Mouse (Mus musculus) liver, embryonic 11.5 days (tissue): ENCODE measurements around the gene Foxl1. TPM values are rescaled to one million over a fixed set of nuclear protein-coding genes. Genes with fewer than 3 reads are reported as not detected.
"Not testable (repeated sequence)": the region's sequence is repeated elsewhere in the genome, so short reads cannot be mapped to it uniquely, and the experiment has no call there.

Source experiments
- ATAC-seq: fragments of 200-750 bp; cut with Nextera tagmentation; replicated peaks from 2 replicates; pipeline ENCODE4 v1.8.0; 2017; ENCODE audit warnings: moderate number of reproducible peaks, mild to moderate bottlenecking, moderate TSS enrichment, moderate library complexity; ENCODE audit not compliant: low FRiP score
- DNase-seq: peaks from one replicate; pipeline ENCODE4 v3.0.0-alpha.2; 2017; ENCODE audit warnings: low spot score
- H3K27ac ChIP-seq: fragments of 300-500 bp; sonication (generic); 2 replicates; pipeline ENCODE4 v1.5.1; 2014; ENCODE audit warnings: mild to moderate bottlenecking, low read depth, low read length, control low read depth
- H3K27me3 ChIP-seq: fragments of 300-500 bp; sonication (generic); replicated peaks from 2 replicates; pipeline ENCODE4 v1.6.1; 2014; ENCODE audit warnings: low read length, mixed read lengths; ENCODE audit not compliant: control insufficient read depth, insufficient read depth
- H3K36me3 ChIP-seq: fragments of 300-500 bp; sonication (generic); 2 replicates; pipeline ENCODE4 v1.6.1; 2014; ENCODE audit warnings: mild to moderate bottlenecking, low read length, moderate library complexity, mixed read lengths; ENCODE audit not compliant: control insufficient read depth, insufficient read depth
- H3K4me1 ChIP-seq: fragments of 300-500 bp; sonication (generic); replicated peaks from 2 replicates; pipeline ENCODE4 v1.6.1; 2014; ENCODE audit warnings: low read length, mixed read lengths; ENCODE audit not compliant: control insufficient read depth, insufficient read depth
- H3K4me2 ChIP-seq: fragments of 300-500 bp; sonication (generic); 2 replicates; pipeline ENCODE4 v1.6.1; 2014; ENCODE audit warnings: mild to moderate bottlenecking, control low read depth, moderate library complexity
- H3K4me3 ChIP-seq: fragments of 300-500 bp; sonication (generic); 2 replicates; pipeline ENCODE4 v1.5.1; 2014; ENCODE audit warnings: low read depth, low read length, control low read depth
- H3K9ac ChIP-seq: fragments of 300-500 bp; sonication (generic); 2 replicates; pipeline ENCODE4 v1.6.1; 2014; ENCODE audit warnings: low read depth, low read length, control low read depth
- H3K9me3 ChIP-seq: fragments of 300-500 bp; sonication (generic); 2 replicates; pipeline ENCODE4 v1.6.1; 2016; ENCODE audit warnings: low read length, inconsistent platforms, mixed read lengths; ENCODE audit not compliant: control insufficient read depth
- WGBS: fragments of 180-500 bp; shearing (Covaris S2); extraction: QIAGEN DNeasy Blood & Tissue Kit; methylation state at CpG from one replicate; pipeline ENCODE4 v1.1.7; 2014; 5-methylcytosine and 5-hydroxymethylcytosine counted together
- polyA plus RNA-seq: library from polyadenylated mRNA; unstranded; fragments of >200 nt; fragmentation: Nextera tagmentation; extraction: Ambion mirVana; gene quantifications from 2 replicates; pipeline ENCODE4 v1.2.1, GENCODE M21; 2014

The Foxl1 gene
- polyA plus RNA-seq, 1 experiment from 2014 or later = 0.73 TPM

DNA sequence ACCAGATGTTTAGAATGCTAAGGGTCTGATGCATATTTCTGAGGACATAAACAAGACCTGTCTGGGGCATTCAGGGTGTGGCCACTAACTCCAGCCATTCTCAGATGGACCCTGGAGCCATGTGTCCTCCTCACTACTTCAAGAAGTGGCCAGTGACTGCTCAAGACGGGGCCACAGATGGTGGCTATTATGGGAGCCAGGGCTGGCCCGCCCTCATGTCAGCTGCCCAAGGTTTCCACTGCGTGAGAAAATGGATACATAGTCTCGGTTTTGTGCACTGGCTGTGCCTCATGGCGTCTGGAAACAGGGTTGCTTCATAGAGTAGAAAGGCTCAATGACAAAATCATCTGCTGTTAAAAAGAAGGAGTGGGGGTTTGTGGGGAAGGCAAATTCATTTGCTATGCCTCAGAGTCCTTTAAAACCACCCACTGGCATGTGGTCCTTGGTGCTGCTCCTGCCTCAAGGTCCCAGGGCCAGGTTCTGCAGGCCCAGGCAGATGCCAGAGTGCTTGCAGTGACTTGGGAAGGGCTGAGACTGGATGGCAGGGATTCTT is 5.3 kb downstream of the Foxl1 start:
- peaks cover 4% of the 10 kb centered on the region; the same call in 1 of the 2 replicates for H3K4me1 ChIP-seq
- DNase-seq (no peak), ATAC-seq (no peak)
- H3K4me3 ChIP-seq = no peak overlapping the region
- peaks cover 47% of the 10 kb centered on the region for H3K27me3 ChIP-seq
- no peak overlapping the region for H3K27ac ChIP-seq
- H3K9me3 ChIP-seq = peaks cover 10% of the 10 kb centered on the region; the same call in 1 of the 2 replicates
- H3K36me3 ChIP-seq = no peaks in the 10 kb centered on the region
- whole genome bisulfite sequencing = 72% methylated on average over 5 of the region's 5 CpGs
- no peak overlapping the region for H3K9ac ChIP-seq
- no peak overlapping the region for H3K4me2 ChIP-seq

DNA sequence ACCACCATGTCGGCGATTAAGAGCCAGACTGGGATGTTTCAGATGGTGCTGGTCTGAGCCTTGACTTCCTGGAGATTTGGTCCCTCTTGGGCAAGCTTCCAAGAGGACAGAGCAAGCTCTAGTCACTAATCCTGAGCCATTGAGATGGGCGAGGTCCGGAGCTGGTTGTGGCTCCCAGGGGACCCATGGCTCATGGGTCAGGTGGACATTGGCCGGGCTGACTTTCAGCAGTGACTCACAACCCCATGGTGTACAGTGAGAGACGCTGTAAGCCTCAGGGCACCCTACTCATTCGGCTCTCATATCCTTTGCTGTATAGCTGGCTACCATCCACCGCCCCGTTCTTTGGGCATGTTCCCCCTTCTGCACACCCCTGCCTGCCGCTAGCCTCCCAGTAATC is 6.4 kb downstream of the Foxl1 start:
- Histone ChIP-seq H3K4me2 (no peak overlapping the region), H3K4me1 (no peaks in the 10 kb centered on the region), H3K27me3 (peaks cover 36% of the 10 kb centered on the region), H3K9ac (no peak overlapping the region), H3K9me3 (peaks cover 13% of the 10 kb centered on the region; the same call in 1 of the 2 replicates), H3K27ac (no peak overlapping the region), H3K36me3 (no peaks in the 10 kb centered on the region), H3K4me3 (no peak overlapping the region)
- DNase-seq = no peak
- ATAC-seq = no peak
- WGBS = 82% methylated on average over 10 of the region's 10 CpGs

- H3K9me3 ChIP-seq = peaks cover 13% of the 10 kb centered on the region; the same call in 1 of the 2 replicates
- no peak overlapping the region for H3K4me2 ChIP-seq
- ATAC-seq = no peak
- H3K36me3 ChIP-seq = no peaks in the 10 kb centered on the region
- no peak overlapping the region for H3K4me3 ChIP-seq
- no peaks in the 10 kb centered on the region for H3K4me1 ChIP-seq
- peaks cover 32% of the 10 kb centered on the region for H3K27me3 ChIP-seq
- WGBS = 77% methylated on average over 11 of the region's 11 CpGs
- H3K27ac ChIP-seq = no peak overlapping the region
- H3K9ac ChIP-seq = no peak overlapping the region
- no peak for DNase-seq
Measured at GRCm38 (mm10) chr8:121134512-121134911, 6.8 kb downstream of the Foxl1 start.

GRCm38 (mm10) chr8:121136856-121137255 is 9.1 kb downstream of the Foxl1 start:
- 85% methylated on average over 6 of the region's 6 CpGs for whole genome bisulfite sequencing
- Histone ChIP-seq H3K36me3 (no peaks in the 10 kb centered on the region), H3K27me3 (peaks cover 13% of the 10 kb centered on the region), H3K4me2 (no peak overlapping the region), H3K9me3 (peaks cover 13% of the 10 kb centered on the region; the same call in 1 of the 2 replicates), H3K27ac (no peak overlapping the region), H3K9ac (no peak overlapping the region), H3K4me1 (no peaks in the 10 kb centered on the region), H3K4me3 (no peak overlapping the region)
- ATAC-seq (no peak), DNase-seq (no peak)

- H3K36me3 ChIP-seq, H3K4me2 ChIP-seq, H3K4me3 ChIP-seq, ATAC-seq, H3K9me3 ChIP-seq, H3K4me1 ChIP-seq, DNase-seq, H3K27me3 ChIP-seq, H3K27ac ChIP-seq, H3K9ac ChIP-seq: not testable (repeated sequence)
- WGBS = 55% methylated on average over 4 of the region's 6 CpGs
Measured at GRCm38 (mm10) chr8:121145457-121146134, 17.9 kb downstream of the Foxl1 start.

- 22% methylated on average over 8 of the region's 8 CpGs for WGBS
- no peak overlapping the region for H3K9ac ChIP-seq
Measured at GRCm38 (mm10) chr8:121148573-121149083, 20.9 kb downstream of the Foxl1 start.

DNA sequence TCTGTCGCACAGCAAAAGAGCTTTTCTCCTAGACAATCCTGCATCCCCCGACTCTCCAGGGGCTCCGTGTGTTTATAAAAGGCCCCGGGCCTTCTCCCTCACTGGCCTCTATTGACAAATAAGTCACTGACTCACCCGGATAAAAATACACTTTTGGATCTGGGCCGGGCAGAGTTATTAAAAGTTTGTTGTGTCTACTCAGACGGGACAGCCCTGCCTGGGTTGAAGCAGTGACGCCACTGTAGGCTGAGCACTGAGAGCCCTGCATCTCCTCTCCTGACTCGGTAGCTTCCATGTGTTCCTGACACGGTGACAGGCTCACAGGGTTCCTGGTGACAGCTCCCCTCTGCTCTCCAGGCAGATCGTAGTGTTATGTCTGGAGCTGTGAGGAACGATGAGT is 24.7 kb downstream of the Foxl1 start:
- peaks cover 8% of the 10 kb centered on the region for H3K27me3 ChIP-seq
- WGBS = 70% methylated on average over 12 of the region's 12 CpGs
- no peaks in the 10 kb centered on the region for H3K9me3 ChIP-seq
- ATAC-seq (no peak), DNase-seq (no peak)
- no peak overlapping the region for H3K4me3 ChIP-seq
- H3K36me3 ChIP-seq = no peaks in the 10 kb centered on the region
- no peaks in the 10 kb centered on the region for H3K4me1 ChIP-seq
- no peak overlapping the region for H3K9ac ChIP-seq
- H3K27ac ChIP-seq = no peak overlapping the region
- no peak overlapping the region for H3K4me2 ChIP-seq

More at GRCm38 (mm10) chr8:121148573-121149083, 20.9 kb downstream of the Foxl1 start:
- Histone ChIP-seq H3K27ac (no peak overlapping the region), H3K36me3 (no peaks in the 10 kb centered on the region), H3K4me3 (no peak overlapping the region), H3K27me3 (peaks cover 8% of the 10 kb centered on the region), H3K9me3 (no peaks in the 10 kb centered on the region), H3K4me2 (no peak overlapping the region), H3K4me1 (no peaks in the 10 kb centered on the region)
- DNase-seq (no peak), ATAC-seq (no peak)

- H3K36me3 ChIP-seq = no peaks in the 10 kb centered on the region
- H3K9ac ChIP-seq = no peak overlapping the region
- no peak overlapping the region for H3K27ac ChIP-seq
- ATAC-seq (no peak), DNase-seq (no peak)
- H3K27me3 ChIP-seq = no peaks in the 10 kb centered on the region; the same call in none of the 2 replicates
- WGBS = 64% methylated on average over 7 of the region's 7 CpGs
- H3K4me1 ChIP-seq = no peaks in the 10 kb centered on the region
- H3K4me3 ChIP-seq = no peak overlapping the region
- no peak overlapping the region for H3K4me2 ChIP-seq
- H3K9me3 ChIP-seq = no peaks in the 10 kb centered on the region
Measured at GRCm38 (mm10) chr8:121156990-121157491, 29.3 kb downstream of the Foxl1 start.
